Mouse (Mus musculus) ES-E14 (cell line): ENCODE measurements around the gene Ctnna3.

Experiments
- CHD2 ChIP-seq: IDR thresholded peaks from 2 replicates; pipeline ENCODE4 v1.6.1; 2014; ENCODE audit warnings: mild to moderate bottlenecking, low read depth, low read length, inconsistent platforms
- ZNF384 ChIP-seq: IDR thresholded peaks from 2 replicates; pipeline ENCODE4 v1.6.1; 2012; ENCODE audit warnings: low read depth, low read length, inconsistent platforms

DNA sequence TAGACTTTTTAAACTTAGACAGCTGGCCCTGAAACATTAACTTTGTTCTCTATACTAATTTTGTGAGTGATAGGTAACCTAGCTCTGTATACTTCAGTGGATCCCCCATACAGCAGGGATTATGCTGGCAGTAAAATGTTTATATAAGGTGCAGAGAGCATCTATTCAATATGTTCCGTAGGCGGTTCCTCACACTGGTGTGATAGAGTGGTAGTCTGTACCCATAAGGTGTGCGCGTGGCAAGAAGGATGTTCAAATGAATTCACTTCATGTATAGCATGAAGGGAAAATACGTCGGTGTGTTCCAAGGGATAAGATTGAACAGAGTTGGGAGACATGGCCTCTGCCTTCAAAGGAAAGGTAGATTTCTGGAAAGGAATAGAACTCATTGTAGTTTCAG lies 794.5 kb downstream of the Ctnna3 start:
- no peak for TF ChIP-seq CHD2
- no peak for TF ChIP-seq ZNF384
